Mouse (Mus musculus) megakaryocyte progenitor cell, adult 5-6 weeks (primary cell): ENCODE results near the gene Ccnf. TPM values are rescaled to one million over a fixed set of nuclear protein-coding genes. Genes with fewer than 3 reads are reported as not detected.

Experiments
- ATAC-seq: replicated peaks from 2 replicates; pipeline ENCODE4 v1.8.0; 2016; ENCODE audit warnings: mild to moderate bottlenecking, moderate TSS enrichment, inconsistent platforms; ENCODE audit not compliant: poor library complexity
- total RNA-seq, 2 experiments: library from RNA; stranded (forward) in 1 of 2; stranded (reverse) in 1 of 2; fragments of 157-497, 149-512 nt in 1 of 2; fragments of 200-1000 nt in 1 of 2; gene quantifications; 2 replicates each; pipeline versions ENCODE4 v1.2.3 to v1.2.4; 2015 to 2017

Ccnf gene
- 21.2 and 22.7 TPM in 2 replicates for total RNA-seq (2015)
- 27.4 and 40.3 TPM in 2 replicates for total RNA-seq (2017)

GRCm38 (mm10) chr17:24251320-24252069, at the start of gene Ccnf:
TSS of gene Ccnf (minus strand) at chr17:24251484.
- peak; percentile 97 for ATAC-seq

DNA sequence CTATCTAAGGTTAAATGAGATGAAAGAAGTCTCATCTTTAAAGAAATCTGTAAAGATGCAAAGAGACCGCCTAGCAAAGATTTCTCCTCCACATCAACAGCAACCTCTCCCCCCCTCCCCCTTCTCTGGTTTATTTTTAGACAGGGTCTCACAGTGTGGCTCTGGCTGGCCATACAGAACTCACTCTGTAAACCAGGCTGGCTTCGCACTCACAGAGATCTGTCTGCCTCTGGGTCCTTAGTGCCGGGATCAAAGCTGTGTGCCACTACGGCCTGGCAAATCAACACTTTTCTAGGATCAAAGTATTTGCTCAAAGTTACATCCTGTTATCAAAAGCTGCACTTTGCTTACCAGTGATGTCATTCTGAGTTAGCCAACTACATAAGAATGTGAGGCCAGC, 49.4 kb upstream of the Ccnf start:
- ATAC-seq, result no peak

- ATAC-seq, result peak; percentile 84
Measured at GRCm38 (mm10) chr17:24289338-24289737, 38.1 kb upstream of the Ccnf start.

GRCm38 (mm10) chr17:24288477-24288876, 37.2 kb upstream of the Ccnf start:
- ATAC-seq, result no peak

- ATAC-seq, result peak; percentile 43; the same call in 1 of the 2 replicates
Measured at GRCm38 (mm10) chr17:24285680-24286079, 34.4 kb upstream of the Ccnf start.

GRCm38 (mm10) chr17:24283266-24283818, 32.1 kb upstream of the Ccnf start:
- no peak for ATAC-seq

GRCm38 (mm10) chr17:24282637-24283036, 31.4 kb upstream of the Ccnf start:
- no peak for ATAC-seq

- ATAC-seq, result no peak
Measured at GRCm38 (mm10) chr17:24279907-24280306, 28.6 kb upstream of the Ccnf start.

DNA sequence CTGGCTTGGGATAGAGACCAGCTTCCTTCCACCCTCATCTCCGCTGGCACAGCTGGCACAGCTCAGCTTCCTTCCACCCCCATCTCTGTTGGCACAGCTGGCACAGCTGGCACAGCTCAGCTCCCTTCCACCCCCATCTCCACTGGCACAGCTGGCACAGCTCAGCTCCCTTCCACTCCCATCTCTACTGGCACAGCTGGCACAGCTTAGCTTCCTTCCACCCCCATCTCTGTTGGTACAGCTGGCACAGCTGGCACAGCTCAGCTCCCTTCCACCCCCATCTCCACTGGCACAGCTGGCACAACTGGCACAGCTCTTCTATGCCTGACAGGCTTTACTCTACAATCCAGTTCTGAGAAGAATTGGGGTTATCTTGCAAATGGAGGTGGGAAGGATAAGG, 15.8 kb upstream of the Ccnf start:
- ATAC-seq, result no peak

GRCm38 (mm10) chr17:24264766-24265165, 13.5 kb upstream of the Ccnf start:
- ATAC-seq, result no peak

DNA sequence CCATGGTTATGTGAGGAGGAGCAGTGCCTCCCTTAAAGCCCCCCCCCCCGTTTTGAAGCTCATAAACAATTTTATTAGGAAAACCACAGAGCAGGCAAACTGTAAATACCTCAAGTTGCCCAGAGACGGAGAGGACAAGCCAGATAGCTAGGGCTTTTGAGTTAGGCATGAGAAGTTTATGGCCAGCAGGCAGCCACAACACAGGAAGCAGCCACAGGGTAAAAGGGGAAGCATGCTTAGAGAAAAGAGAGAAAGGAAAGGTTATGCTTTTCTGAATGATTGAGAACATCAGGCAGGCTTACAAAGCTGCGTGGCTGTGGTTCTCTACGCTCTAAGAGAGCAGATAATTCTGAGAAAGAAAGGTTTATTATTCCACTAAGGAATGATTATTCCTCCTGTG, 9.2 kb upstream of the Ccnf start:
- ATAC-seq, result peak; percentile 84

GRCm38 (mm10) chr17:24259702-24260101, 8.4 kb upstream of the Ccnf start:
- ATAC-seq, result peak; percentile 46

DNA sequence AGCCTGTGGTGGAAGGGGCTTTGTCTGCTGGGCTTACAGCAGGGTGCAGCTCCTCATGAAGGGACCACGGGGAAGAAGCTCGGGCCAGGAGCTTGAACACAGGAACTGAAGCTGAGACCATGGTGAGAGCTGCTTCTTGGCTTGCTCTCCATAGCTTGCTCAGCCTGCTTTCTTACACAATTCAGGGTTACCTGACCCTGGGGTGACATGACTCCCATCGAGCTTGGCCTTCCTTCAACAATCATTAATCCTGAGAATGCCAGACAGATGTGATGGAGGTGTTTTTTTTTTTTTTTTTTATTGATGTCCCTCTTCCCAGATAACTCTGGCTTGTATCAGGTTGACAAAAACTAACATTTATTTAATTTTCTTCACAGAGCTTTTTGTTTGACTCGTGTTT, 7.7 kb upstream of the Ccnf start:
- no peak for ATAC-seq

GRCm38 (mm10) chr17:24252329-24252728, 1.0 kb upstream of the Ccnf start:
- ATAC-seq, result no peak

- no peak for ATAC-seq
Measured at GRCm38 (mm10) chr17:24250988-24251319, 330 bp downstream of the Ccnf start.

GRCm38 (mm10) chr17:24248641-24249040, 2.6 kb downstream of the Ccnf start:
- ATAC-seq, result no peak

- no peak for ATAC-seq
Measured at GRCm38 (mm10) chr17:24244061-24244460, 7.2 kb downstream of the Ccnf start.

DNA sequence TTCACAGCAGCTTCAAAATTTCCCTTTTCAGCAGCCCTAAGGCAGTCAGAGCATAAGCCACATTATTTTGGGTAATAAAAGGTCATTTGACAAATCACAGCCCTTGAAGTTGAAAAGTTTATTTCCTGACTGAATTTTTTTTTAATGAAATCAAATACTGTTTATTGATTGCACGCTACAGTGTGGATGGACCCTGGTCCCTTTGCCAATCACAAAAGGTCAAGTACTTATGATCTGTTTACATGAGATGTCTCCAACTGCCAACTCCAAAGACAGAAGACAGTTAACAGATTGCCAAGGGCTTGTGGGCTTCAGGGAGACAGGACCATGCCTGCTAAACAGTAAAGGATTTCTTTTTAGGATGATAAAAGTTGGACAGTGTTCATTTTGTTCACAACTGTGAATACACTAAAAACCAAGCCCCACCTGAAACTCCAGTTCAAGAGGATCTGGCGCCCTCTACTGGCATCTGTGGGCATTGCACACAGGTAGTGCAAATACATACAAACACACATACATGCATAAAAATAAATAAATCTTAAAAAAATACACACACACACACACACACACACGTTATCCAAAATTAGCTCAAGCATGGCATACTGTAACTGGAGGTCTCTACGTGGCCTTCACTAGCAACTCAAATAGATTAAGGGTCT, 7.8 kb downstream of the Ccnf start:
- ATAC-seq, result peak; percentile 63; the same call in 1 of the 2 replicates

DNA sequence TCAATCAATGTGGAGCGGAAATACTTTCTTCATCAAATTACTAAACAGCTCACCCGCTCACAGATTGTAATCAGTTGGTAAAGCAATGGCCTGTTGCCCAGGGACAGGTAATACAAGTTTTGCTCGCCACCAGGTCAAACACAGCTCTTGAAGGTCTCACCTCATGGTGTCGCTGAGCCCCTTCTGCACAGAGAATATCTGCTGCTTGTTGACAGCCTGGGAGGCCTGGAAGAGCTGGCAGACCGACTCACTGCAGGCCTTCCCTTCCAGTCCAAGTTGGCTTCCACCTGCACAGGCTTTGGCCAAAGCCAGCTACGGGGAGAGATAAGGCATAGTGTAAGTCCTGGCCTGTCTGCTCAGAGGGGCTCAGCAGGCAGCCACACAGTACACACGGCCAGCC, 14.4 kb downstream of the Ccnf start:
- ATAC-seq, result no peak

DNA sequence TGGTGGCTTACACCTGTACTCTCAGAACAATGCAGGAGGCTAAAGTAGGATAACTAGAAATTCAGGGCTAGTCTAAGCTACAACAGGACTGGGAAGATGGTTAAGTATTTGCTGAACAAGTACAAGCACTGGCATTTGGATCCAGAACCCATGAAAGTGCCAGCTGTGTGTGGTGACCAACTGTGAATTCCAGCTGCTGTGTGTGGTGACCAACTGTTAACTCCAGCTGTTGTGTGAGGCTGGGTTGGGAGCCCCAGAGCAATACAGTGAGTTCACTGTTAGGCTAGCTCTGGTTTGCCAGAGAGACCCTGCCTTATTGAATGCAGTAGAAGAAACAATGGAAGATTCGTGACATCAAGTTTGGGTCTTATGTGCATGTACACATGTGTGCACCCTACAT, 14.8 kb downstream of the Ccnf start:
- no peak for ATAC-seq

DNA sequence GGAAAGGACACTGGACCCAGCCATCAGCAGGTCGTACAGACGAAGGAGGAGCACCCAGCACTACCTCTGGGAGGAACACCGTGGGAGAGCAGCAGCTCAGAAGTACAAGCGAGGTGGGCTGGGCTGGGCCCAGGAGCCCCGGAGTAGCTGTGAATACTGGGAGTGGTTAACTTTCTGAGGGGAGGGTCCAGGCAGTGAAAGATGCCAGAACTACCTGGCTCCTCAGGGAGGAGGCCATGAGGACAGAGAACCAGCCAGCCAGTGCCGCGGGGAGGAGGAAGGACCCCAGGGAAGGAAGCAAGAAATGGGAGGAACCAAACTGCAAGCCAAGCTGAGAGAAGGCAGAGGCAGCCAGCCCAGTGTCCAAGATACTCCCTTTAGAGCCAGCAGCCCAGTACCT, 23.3 kb downstream of the Ccnf start:
- ATAC-seq, result no peak

DNA sequence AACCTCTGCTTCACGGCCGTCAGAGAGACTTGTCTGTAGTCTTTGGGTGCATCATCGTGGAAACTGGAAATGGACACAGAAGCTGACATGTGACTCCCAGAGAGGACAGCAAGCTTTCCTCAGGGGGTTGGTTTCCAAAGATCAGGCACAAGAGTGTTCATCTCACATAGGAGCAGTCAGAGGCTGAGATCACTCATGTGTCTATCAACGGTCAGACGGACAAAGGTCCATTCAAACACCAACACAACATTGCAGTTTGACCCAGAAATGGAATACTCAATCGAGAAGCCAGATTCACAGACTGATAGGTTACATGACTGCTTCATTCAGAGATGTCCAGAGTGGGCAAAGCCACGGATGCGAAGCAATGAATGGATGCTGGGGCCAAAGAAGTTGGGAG, 24.6 kb downstream of the Ccnf start:
- no peak for ATAC-seq
